Mouse (Mus musculus): ENCODE measurements around the gene Ndufa12. TPM values are rescaled to one million over a fixed set of nuclear protein-coding genes. Genes with fewer than 3 reads are reported as not detected.

The Ndufa12 gene
- total and polyA plus RNA-seq, 3 experiments = 137 to 276 TPM; not detected in 1

DNA sequence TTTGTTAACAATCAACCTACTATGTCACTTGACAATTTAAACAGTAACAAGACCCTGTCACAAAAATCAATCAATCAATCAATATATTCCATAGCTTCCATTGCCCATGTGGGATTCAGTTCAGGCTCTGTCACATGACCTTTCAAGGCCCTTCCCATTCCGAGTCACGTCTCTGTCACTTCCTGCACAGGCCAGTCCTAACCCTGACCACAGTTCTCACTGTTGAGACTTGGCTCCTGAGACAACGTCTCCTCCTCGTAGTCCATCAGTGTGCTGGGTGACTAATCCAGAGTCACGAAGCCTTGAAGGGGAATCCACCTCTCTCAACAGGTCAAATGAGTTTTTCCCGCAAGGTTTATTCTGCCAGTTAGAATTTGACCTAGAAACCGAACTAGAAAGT, 23.9 kb upstream of the Ndufa12 start:
- no peaks in the 10 kb centered on the region for H3K9me3 ChIP-seq (replicated peaks; ENCODE audit: insufficient read depth, low read length)
- no peaks in the 10 kb centered on the region for H3K27me3 ChIP-seq (ENCODE audit: control insufficient read depth in 1 of 2, insufficient read depth in 2 of 2, low read length in 2 of 2)
- no peak for DNase-seq (ENCODE audit: low read depth, low spot score)
- TF ChIP-seq NRF1 (IDR thresholded peaks at IDR 0.05; ENCODE audit: insufficient read depth, low read depth, low read length, poor library complexity, severe bottlenecking) = no peak
- no peak for TF ChIP-seq TCF12 (IDR thresholded peaks at IDR 0.05; ENCODE audit: low read depth, low read length)
- no peak for TF ChIP-seq NELFE (IDR thresholded peaks at IDR 0.05; ENCODE audit: low read depth, low read length)
- no peak for TF ChIP-seq MEF2A (IDR thresholded peaks at IDR 0.05; ENCODE audit: extremely low read depth, insufficient replicate concordance, low read depth, low read length, poor library complexity, severe bottlenecking)
- no peak for TF ChIP-seq RCOR1 (IDR thresholded peaks at IDR 0.05; ENCODE audit: low read depth, low read length)
- no peak for TF ChIP-seq POLR2A (IDR thresholded peaks at IDR 0.05; ENCODE audit: control insufficient read depth in 1 of 2, insufficient read depth in 1 of 2, low read depth in 1 of 2, low read length in 2 of 2, poor library complexity in 1 of 2)
- TF ChIP-seq ZMIZ1 (IDR thresholded peaks at IDR 0.05; ENCODE audit: low read depth, low read length) = no peak
- TF ChIP-seq POLR2AphosphoS2 (IDR thresholded peaks at IDR 0.05; ENCODE audit: low read length) = no peak
- H3K27ac ChIP-seq (ENCODE audit: control insufficient read depth, low read depth, low read length) = no peak overlapping the region
- no peaks in the 10 kb centered on the region for H3K4me1 ChIP-seq (ENCODE audit: control insufficient read depth in 1 of 2, insufficient read depth in 2 of 2, low read length in 2 of 2)
- H3K4me3 ChIP-seq (ENCODE audit: control insufficient read depth in 1 of 2, insufficient read depth in 1 of 2, low read depth in 2 of 2, low read length in 2 of 2) = no peak overlapping the region
- H3K9ac ChIP-seq (ENCODE audit: control insufficient read depth, low read depth, low read length, poor library complexity, severe bottlenecking) = no peak overlapping the region
- H3K36me3 ChIP-seq (ENCODE audit: control insufficient read depth in 1 of 2, insufficient read depth in 2 of 2, low read length in 2 of 2) = peaks cover 0 to 2% of the 10 kb centered on the region in 2 experiments; a peak in 2 of 4 replicates
- no peaks in the 10 kb centered on the region for H3K79me2 ChIP-seq (ENCODE audit: control insufficient read depth, insufficient read depth, low read length, poor library complexity)

GRCm38 (mm10) chr10:94183199-94183598, 15.3 kb upstream of the Ndufa12 start:
- Histone ChIP-seq H3K9me3 (replicated peaks; ENCODE audit: insufficient read depth, low read length) (no peaks in the 10 kb centered on the region), H3K4me1 (ENCODE audit: control insufficient read depth in 1 of 2, insufficient read depth in 2 of 2, low read length in 2 of 2) (no peaks in the 10 kb centered on the region), H3K27me3 (ENCODE audit: control insufficient read depth in 1 of 2, insufficient read depth in 2 of 2, low read length in 2 of 2) (no peaks in the 10 kb centered on the region), H3K4me3 (ENCODE audit: control insufficient read depth in 1 of 2, insufficient read depth in 1 of 2, low read depth in 2 of 2, low read length in 2 of 2) (no peak overlapping the region), H3K27ac (ENCODE audit: control insufficient read depth, low read depth, low read length) (no peak overlapping the region), H3K36me3 (ENCODE audit: control insufficient read depth in 1 of 2, insufficient read depth in 2 of 2, low read length in 2 of 2) (peaks cover 0 to 2% of the 10 kb centered on the region in 2 experiments; a peak in 1 of 4 replicates), H3K9ac (ENCODE audit: control insufficient read depth, low read depth, low read length, poor library complexity, severe bottlenecking) (no peak overlapping the region), H3K79me2 (ENCODE audit: control insufficient read depth, insufficient read depth, low read length, poor library complexity) (no peaks in the 10 kb centered on the region)
- TF ChIP-seq MAFK (IDR thresholded peaks at IDR 0.05; ENCODE audit: borderline replicate concordance, low read depth, low read length) (no peak), GABPA (IDR thresholded peaks at IDR 0.05; ENCODE audit: low read depth, low read length) (no peak), HCFC1 (IDR thresholded peaks at IDR 0.05; ENCODE audit: low read depth, low read length) (no peak), POLR2A (IDR thresholded peaks at IDR 0.05; ENCODE audit: control insufficient read depth in 1 of 2, insufficient read depth in 1 of 2, low read depth in 1 of 2, low read length in 2 of 2, poor library complexity in 1 of 2) (no peak), MYC (IDR thresholded peaks at IDR 0.05; ENCODE audit: low read depth, low read length) (no peak), POLR2AphosphoS5 (IDR thresholded peaks at IDR 0.05; ENCODE audit: borderline replicate concordance, low read depth, low read length) (no peak), CHD1 (IDR thresholded peaks at IDR 0.05; ENCODE audit: low read depth, low read length) (no peak), SMC3 (IDR thresholded peaks at IDR 0.05; ENCODE audit: low read depth, low read length) (no peak), MEF2A (IDR thresholded peaks at IDR 0.05; ENCODE audit: extremely low read depth, insufficient replicate concordance, low read depth, low read length, poor library complexity, severe bottlenecking) (no peak), USF2 (IDR thresholded peaks at IDR 0.05; ENCODE audit: borderline replicate concordance in 1 of 2, insufficient read depth in 1 of 2, low read depth in 1 of 2, low read length in 2 of 2) (no peak), RCOR1 (IDR thresholded peaks at IDR 0.05; ENCODE audit: low read depth, low read length) (no peak), KAT2A (conservative IDR thresholded peaks at IDR 0.05; ENCODE audit: low read depth, low read length) (no peak), MAZ (IDR thresholded peaks at IDR 0.05; ENCODE audit: low read depth, low read length) (no peak), ZKSCAN1 (IDR thresholded peaks at IDR 0.05; ENCODE audit: low read depth, low read length) (no peak), CHD2 (IDR thresholded peaks at IDR 0.05; ENCODE audit: low read length) (no peak)
- no peak for DNase-seq (ENCODE audit: low read depth, low spot score)

Data from MEL (cell line).